Mouse (Mus musculus) macrophage (primary cell): ENCODE measurements around the gene Ube2o. TPM values are rescaled to one million over a fixed set of nuclear protein-coding genes. Genes with fewer than 3 reads are reported as not detected.
"Not testable (repeated sequence)": the region's sequence is repeated elsewhere in the genome, so short reads cannot be mapped to it uniquely, and the experiment has no call there.

ENCODE experiments used
- H3K27ac ChIP-seq: fragments of 350-480 bp; formaldehyde crosslinking; 2 replicates; pipeline ENCODE4 v1.9.0; 2021
- H3K36me3 ChIP-seq: fragments of 350-480 bp; formaldehyde crosslinking; 2 replicates; pipeline ENCODE4 v1.9.0; 2021; ENCODE audit errors: inconsistent target
- H3K4me3 ChIP-seq: fragments of 350-480 bp; formaldehyde crosslinking; 2 replicates; pipeline ENCODE4 v1.9.0; 2021; ENCODE audit errors: inconsistent target
- H3K79me2 ChIP-seq: fragments of 350-480 bp; formaldehyde crosslinking; 2 replicates; pipeline ENCODE4 v1.9.0; 2021; ENCODE audit errors: inconsistent target
- WGBS: methylation state at CpG from one replicate; pipeline ENCODE4 v1.1.7; 2026; ENCODE audit warnings: inconsistent platforms; ENCODE audit not compliant: missing documents; 5-methylcytosine and 5-hydroxymethylcytosine counted together
- polyA plus RNA-seq: library from polyadenylated mRNA; stranded (reverse); fragments of 250-400 nt; gene quantifications from 3 replicates; pipeline ENCODE4 v1.2.4, GENCODE M21; 2018; ENCODE audit warnings: inconsistent platforms

Gene Ube2o
- polyA plus RNA-seq, 1 experiment from 2014 or later, result 5.4 TPM

DNA sequence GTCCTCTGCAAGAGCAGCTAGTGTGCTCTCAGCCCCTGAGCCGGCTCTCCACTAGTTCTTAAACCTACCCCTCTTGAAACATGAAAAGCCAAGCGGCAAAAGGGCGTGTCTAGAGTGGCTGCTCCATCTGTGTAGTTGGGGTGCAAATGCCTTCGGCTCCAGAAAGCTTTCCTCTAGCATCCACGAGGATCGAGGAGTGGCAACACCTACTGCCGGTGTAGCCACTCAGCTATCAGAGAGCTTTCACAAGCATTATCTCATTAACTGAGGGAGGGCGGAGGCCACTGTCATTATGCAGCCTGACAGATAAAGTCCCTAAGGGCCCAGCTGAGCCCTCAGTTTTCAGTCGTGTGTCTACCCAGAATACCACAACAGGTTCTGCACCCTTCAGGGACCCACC, 38.8 kb upstream of the Ube2o start:
- WGBS, result 90% methylated on average over 9 of the region's 9 CpGs
- H3K36me3 ChIP-seq, result no peaks in the 10 kb centered on the region
- peaks cover 75% of the 10 kb centered on the region for H3K79me2 ChIP-seq
- H3K4me3 ChIP-seq, result no peak overlapping the region
- H3K27ac ChIP-seq, result no peak overlapping the region

DNA sequence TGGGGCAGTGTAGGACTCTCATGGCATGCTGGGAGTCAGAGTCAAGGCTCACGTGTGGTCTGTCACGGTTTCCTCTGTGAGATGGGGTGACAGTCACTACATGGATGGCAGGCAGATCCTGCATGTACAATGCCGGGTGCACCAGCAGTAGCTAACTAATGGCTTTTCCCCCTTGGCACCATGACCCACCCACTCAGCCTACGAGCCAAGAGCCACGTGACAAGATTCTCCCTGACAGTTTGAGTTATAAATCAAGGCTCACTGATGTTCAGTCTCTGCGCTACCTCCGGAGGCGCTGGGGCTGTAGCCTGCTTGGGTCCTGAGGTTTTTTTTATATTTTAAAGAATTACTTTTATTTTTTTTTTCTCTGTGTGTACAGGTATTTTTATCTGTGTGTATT, 38.3 kb upstream of the Ube2o start:
- Histone ChIP-seq H3K36me3 (no peaks in the 10 kb centered on the region), H3K27ac (peak overlapping the region; percentile 100; the same call in 1 of the 2 replicates), H3K79me2 (peaks cover 80% of the 10 kb centered on the region), H3K4me3 (no peak overlapping the region)
- 71% methylated on average over 8 of the region's 8 CpGs for WGBS

DNA sequence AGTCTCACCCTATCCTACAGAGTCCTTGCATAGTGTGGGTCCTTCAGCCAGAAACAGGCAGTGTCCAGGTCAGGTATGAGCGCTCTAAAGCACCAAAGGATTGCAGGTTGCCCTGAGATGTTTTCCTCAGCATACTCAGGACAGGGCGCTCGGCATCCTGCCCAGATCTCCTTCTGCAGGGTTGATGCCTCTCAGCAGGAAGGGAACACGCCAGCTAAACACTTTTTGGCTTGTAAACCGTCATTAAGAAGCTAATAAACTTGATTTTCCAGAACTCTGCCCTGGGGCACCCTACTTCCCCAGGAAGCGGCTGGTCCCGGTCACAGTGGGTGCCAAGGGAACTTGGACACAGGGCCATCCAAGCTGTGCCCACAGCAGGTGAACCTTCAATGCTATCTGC, 37.9 kb upstream of the Ube2o start:
- 82% methylated on average over 6 of the region's 7 CpGs for WGBS
- Histone ChIP-seq H3K36me3 (no peaks in the 10 kb centered on the region), H3K27ac (peak overlapping the region; percentile 100), H3K4me3 (no peak overlapping the region), H3K79me2 (peaks cover 84% of the 10 kb centered on the region)

DNA sequence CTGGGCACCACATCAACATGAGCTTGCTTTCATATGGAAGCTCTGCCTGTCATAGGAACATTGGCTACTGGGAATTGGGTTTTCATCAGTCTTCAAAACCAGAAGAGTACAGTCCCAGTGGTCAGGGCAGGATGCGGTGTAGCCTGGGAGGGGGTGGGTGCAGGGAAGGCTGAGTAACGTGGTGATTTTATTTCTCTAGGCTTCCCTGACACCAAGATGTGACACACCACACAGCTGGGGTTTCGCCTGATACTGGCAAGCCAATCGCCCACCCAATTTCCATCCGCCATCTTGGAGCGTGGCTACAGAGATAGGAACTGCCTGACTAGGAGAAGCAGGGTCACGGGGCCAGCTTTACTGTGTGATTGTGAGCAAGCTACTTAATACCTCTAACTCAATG, 37.4 kb upstream of the Ube2o start:
- Histone ChIP-seq H3K36me3 (no peaks in the 10 kb centered on the region), H3K27ac (peak overlapping the region; percentile 100), H3K4me3 (no peak overlapping the region)

DNA sequence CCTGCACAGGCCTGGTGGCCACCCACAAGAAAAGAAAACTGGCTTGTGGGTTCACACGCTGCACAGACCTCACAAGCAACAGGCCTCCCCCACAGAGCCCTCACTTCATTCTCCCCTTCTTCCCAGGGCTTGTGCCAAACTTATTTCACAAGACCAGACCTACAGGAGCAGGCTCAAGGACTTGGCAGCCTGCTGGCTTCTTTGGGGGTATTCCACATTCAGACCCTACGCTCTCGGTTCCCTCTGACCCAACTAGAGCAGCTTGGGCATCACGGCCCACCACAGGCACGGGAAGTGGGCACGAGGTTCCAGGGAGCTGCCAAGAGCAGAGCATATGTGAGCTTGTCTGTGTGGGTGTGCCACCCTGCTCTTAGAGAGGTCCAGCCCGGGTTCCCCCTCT, 36.4 kb upstream of the Ube2o start:
- 5% methylated on average over 7 of the region's 7 CpGs for WGBS
- Histone ChIP-seq H3K36me3 (no peaks in the 10 kb centered on the region), H3K4me3 (peak overlapping the region; percentile 11; the same call in 1 of the 2 replicates), H3K27ac (peak overlapping the region; percentile 100), H3K79me2 (peaks cover 86% of the 10 kb centered on the region)

More for the DNA sequence above, 37.4 kb upstream of the Ube2o start:
- peaks cover 86% of the 10 kb centered on the region for H3K79me2 ChIP-seq
- WGBS, result 79% methylated on average over 7 of the region's 7 CpGs

DNA sequence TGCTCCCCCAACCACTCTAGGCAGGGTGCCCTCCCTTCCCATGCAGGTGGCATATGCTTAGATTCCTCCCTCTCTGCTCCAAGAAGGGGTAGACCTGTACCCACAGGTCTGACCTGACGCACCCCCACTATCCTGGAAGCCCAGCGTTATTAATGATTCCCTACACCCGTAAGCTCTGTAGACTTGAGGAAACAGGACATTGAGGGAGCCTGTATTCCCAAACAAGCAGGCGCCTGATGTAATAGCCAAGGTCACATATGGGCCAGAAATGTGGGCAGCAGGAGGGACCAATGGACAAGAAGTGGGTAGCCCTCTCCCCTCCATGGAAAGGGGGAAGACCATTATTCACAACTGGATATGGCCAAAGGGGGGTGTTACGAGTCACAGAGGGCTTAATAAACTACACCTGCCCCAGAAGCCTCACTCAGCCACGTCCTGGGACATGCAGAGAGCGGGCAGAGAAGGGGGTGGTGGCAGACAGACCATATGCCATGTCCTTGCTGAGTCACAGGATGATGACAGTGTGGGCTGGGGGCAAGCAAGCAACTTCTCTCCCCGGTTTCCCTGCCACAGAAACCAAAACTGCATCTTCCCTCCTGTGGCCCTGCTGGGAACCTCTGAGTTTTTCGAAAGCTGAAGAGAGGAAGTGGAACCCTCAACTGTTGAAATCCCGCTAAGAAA, 35.3 kb upstream of the Ube2o start:
- Histone ChIP-seq H3K79me2 (peaks cover 86% of the 10 kb centered on the region), H3K27ac (peak overlapping the region; percentile 100), H3K36me3 (no peaks in the 10 kb centered on the region), H3K4me3 (peak overlapping the region; percentile 12; the same call in 1 of the 2 replicates)
- WGBS, result 11% methylated on average over 10 of the region's 10 CpGs

DNA sequence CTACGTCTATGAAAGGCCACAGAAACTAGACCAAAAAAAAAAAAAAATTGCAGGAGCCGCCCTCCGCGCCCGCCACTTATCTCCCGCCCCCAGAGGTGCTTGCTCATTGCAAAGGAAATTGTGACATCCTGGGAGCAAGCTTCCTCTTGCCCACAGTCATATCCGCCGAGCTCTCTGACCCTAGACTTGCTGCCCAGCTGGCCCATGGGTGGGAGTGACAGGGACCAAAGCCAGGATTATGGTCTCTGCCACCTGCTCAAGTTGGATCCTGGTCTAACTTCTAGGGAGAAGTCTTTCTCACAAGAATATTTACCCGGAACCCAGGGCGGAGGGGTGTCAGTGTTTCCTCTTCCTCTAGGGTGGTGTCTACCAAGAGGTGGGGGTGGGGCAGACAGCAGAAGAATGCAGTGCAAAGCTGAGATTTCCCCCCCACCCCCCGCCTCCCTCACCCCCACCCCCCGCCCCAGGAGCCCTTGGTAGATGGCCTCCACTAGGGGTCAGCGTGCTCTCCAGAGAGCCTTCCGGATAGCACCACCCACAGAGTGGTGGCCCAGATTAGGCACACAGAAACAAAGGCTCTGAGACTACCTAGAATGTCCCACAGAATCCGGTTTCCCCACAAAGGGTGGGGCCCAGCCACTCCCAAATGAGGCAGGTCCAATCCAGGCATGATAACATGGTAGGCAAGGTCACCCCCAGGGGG, 34.6 kb upstream of the Ube2o start:
- H3K4me3 ChIP-seq, result peak overlapping the region; percentile 12; the same call in 1 of the 2 replicates
- WGBS, result 0% methylated on average over 15 of the region's 15 CpGs
- H3K27ac ChIP-seq, result peak overlapping the region; percentile 100
- H3K79me2 ChIP-seq, result peaks cover 86% of the 10 kb centered on the region
- H3K36me3 ChIP-seq, result no peaks in the 10 kb centered on the region

DNA sequence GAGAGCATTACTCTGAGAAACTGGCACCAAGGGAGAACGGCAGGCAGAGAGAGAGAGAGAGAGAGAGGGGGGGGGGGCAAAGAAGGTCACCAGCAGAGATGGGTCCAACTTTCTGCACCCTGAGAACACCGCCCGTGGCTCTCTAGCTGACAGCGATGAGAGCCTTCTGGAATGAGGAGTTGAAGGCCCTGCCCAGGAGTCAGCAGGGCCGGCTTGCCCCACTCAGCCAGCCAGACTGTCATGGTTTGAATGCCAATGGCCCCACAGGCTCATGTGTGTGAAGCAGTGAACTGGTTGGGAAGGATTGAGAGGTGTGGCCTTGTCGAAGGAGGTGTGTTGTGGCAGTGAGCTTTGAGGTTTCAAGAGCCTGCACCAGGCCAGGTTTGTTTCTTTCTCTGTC, 32.0 kb upstream of the Ube2o start:
- Histone ChIP-seq H3K4me3 (no peak overlapping the region), H3K36me3 (peaks cover 22% of the 10 kb centered on the region), H3K79me2 (peaks cover 86% of the 10 kb centered on the region), H3K27ac (no peak overlapping the region)
- 90% methylated on average over 5 of the region's 6 CpGs for WGBS

DNA sequence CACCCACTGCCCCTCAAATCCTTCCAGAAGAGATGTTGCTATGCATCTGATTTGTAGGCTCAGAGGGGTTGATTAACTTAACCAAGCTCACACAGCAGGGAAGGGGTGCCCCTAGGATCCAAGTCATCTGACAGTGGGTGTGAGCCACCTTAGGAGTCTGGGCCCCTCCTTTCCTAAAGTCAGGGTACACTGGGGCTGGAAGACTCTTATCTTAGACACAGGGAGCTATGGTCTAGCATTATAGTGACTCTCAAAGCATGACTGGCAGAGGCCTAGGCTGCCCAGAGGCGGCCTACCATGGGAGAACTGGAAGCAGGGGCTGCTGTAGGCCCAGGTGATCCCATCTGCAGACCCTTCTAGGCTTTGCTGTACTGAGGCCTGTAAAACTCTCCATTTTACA, 31.3 kb upstream of the Ube2o start:
- Histone ChIP-seq H3K79me2 (peaks cover 86% of the 10 kb centered on the region), H3K27ac (no peak overlapping the region), H3K4me3 (no peak overlapping the region), H3K36me3 (peaks cover 29% of the 10 kb centered on the region)
- 100% methylated on average over 1 of the region's 1 CpGs for WGBS

DNA sequence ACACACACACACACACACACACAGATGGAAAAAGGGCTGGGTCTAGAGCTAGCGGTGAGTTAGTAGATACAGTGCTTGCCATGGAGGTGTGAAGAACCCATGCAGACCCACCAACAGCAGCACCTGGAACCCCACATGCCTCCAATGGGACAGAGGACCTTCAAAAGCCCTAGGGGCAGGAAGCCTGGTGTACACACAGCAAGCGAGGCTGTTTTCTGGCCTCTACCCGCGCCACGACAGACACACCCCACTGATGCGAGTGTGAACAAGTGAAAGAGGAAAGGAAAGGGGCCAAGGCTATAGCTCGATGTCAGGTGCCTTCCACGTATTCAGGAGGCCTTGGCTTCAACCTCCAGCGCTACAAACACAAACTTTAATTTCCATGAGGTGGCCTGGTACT, 30.6 kb upstream of the Ube2o start:
- Histone ChIP-seq H3K79me2 (peaks cover 86% of the 10 kb centered on the region), H3K4me3 (no peak overlapping the region), H3K27ac (no peak overlapping the region), H3K36me3 (peaks cover 32% of the 10 kb centered on the region)
- WGBS, result 77% methylated on average over 9 of the region's 9 CpGs

DNA sequence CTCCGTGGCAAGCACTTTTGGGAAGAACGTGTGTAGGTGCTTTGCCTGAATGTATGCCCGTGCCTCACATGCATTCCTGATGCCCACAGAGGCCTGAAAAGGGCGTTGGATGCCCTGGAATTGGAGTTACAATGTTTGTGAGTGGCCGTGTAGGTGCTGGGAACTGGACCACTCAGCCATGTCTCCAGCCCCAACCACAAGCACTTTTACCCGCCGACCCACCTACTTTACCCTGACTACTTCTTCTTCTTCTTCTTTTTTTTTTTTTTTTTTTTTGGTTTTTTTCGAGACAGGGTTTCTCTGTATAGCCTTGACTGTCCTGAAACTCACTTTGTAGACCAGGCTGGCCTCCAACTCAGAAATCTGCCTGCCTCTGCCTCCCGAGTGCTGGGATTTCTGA, 29.9 kb upstream of the Ube2o start:
- H3K79me2 ChIP-seq, result peaks cover 93% of the 10 kb centered on the region
- H3K4me3 ChIP-seq, H3K27ac ChIP-seq: not testable (repeated sequence)
- peaks cover 39% of the 10 kb centered on the region for H3K36me3 ChIP-seq
- WGBS, result 80% methylated on average over 6 of the region's 9 CpGs

DNA sequence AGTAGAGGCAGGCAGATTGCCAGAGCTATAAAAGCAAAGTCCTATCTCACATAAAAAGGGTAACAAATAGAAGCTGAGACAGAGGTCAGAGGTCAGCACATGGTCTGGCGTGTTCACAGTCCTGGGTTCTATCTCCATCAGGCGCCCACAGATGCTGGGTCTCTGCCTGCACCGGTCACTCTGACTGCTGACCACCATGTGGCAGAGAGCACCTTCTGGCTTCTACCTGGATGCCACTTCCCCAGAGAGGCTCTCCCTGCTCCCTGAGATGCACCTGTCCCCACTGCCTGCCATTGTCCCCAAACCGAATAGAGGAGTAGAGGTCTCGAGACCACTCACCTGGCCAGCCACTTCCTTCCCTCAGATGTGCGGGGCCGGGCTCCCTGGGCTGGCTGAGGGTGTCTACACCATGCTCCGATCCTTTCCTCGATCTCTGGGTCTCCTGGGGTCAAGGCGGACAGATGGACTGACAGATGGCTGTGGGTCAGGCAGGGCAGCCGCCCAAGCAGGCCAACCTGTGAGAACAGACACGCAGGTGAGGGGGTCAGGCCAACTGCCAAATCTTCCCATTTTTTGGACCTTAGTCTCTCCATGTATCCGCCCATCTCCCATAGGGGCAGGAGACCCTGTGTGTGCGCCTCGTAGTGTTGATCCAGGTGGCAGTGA, 28.9 kb upstream of the Ube2o start:
- no peak overlapping the region for H3K4me3 ChIP-seq
- no peak overlapping the region for H3K27ac ChIP-seq
- H3K79me2 ChIP-seq, result peaks cover 89% of the 10 kb centered on the region
- peaks cover 48% of the 10 kb centered on the region for H3K36me3 ChIP-seq
- 93% methylated on average over 15 of the region's 15 CpGs for WGBS

DNA sequence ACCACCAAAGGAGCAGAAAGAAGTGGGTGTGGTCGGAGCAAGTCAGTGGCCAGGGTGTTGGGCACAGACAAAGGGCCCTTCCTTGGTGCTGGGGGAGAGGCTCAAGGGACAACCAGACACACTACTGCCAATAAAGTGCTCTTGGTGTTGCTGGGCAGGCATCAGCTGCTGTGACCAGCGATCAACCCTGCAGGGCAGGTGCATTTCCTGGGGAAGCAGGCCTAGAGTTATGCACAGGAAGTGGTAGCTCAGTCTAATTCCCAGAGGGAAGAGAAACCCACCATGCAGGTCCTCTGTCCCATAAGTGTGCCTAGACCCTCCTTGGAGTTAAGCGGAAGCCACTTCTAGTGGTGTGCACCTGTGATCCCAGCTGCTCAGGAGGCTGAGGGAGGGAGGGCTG, 26.5 kb upstream of the Ube2o start:
- no peak overlapping the region for H3K27ac ChIP-seq
- 80% methylated on average over 3 of the region's 3 CpGs for WGBS
- H3K4me3 ChIP-seq, result no peak overlapping the region

DNA sequence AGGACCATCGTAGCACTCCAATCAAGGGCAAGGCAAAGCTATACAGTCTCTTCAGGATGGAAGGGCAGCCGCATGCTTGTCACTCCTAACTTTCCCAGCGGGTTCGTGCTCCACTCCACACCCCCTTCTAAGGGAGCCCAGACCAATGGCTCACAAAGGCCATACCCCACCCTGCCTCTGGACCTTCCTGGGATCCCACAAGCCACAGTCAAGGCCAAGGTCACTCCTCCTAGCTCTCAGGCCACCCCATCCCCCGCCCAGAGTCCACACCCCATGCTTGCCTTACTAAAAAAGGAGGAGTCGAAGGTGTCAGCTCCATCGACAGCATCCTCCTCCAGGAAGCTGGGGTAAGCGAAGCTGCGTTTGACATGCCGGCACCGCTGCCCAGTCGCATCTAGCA, 22.9 kb upstream of the Ube2o start:
- H3K4me3 ChIP-seq, result no peak overlapping the region
- peaks cover 28% of the 10 kb centered on the region; the same call in 1 of the 2 replicates for H3K79me2 ChIP-seq
- 95% methylated on average over 12 of the region's 12 CpGs for WGBS
- H3K36me3 ChIP-seq, result peaks cover 94% of the 10 kb centered on the region
- H3K27ac ChIP-seq, result no peak overlapping the region

More for the DNA sequence above, 26.5 kb upstream of the Ube2o start:
- H3K79me2 ChIP-seq, result peaks cover 65% of the 10 kb centered on the region
- H3K36me3 ChIP-seq, result peaks cover 71% of the 10 kb centered on the region

DNA sequence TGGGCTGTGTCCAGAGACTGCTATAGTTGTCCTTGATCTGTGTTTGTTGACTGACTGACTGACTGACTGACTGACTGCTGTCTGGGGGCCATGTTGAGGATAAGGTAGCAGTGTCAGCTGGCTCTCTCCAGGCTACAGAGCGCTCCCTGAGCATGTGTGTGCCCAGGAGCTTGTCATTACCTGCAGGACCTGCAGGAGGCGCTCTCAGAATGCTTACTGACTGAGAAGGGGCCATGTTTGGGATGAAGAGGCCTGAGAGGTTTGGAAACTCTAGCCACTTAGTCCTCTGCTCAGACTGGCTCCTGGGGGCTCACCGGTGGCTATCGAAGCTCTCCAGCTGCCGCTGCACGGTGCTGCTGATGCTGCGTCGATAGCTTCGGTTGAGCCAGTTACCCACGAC, 22.1 kb upstream of the Ube2o start:
- 93% methylated on average over 10 of the region's 10 CpGs for WGBS
- Histone ChIP-seq H3K27ac (no peak overlapping the region), H3K79me2 (peaks cover 21% of the 10 kb centered on the region; the same call in 1 of the 2 replicates), H3K4me3 (no peak overlapping the region), H3K36me3 (peaks cover 94% of the 10 kb centered on the region)
